Mouse (Mus musculus) limb, embryonic 14.5 days (tissue): Measurements from ENCODE around the gene Slc31a1. TPM values are rescaled to one million over a fixed set of nuclear protein-coding genes. Genes with fewer than 3 reads are reported as not detected.

Experiments used
- ATAC-seq: fragments of 200-750 bp; cut with Nextera tagmentation; 2 replicates; pipeline ENCODE4 v1.8.0; 2017; ENCODE audit warnings: low read depth, moderate number of reproducible peaks, moderate TSS enrichment; ENCODE audit not compliant: low FRiP score
- DNase-seq: peaks from one replicate; pipeline ENCODE4 v3.0.0-alpha.2; 2015; ENCODE audit warnings: low spot score
- H3K27ac ChIP-seq: fragments of 300-500 bp; sonication (generic); replicated peaks from 2 replicates; pipeline ENCODE4 v1.5.1; 2014; ENCODE audit warnings: low read depth, mild to moderate bottlenecking, low read length, moderate library complexity, mixed read lengths
- H3K27me3 ChIP-seq: fragments of 300-500 bp; sonication (generic); 2 replicates; pipeline ENCODE4 v1.6.1; 2014; ENCODE audit warnings: low read length, mixed read lengths; ENCODE audit not compliant: control insufficient read depth, insufficient read depth
- H3K36me3 ChIP-seq: fragments of 300-500 bp; sonication (generic); 2 replicates; pipeline ENCODE4 v1.6.1; 2014; ENCODE audit warnings: mild to moderate bottlenecking, low read length, moderate library complexity, mixed read lengths; ENCODE audit not compliant: control insufficient read depth, insufficient read depth
- H3K4me1 ChIP-seq: fragments of 300-500 bp; sonication (generic); 2 replicates; pipeline ENCODE4 v1.6.1; 2014; ENCODE audit warnings: antibody characterized with exemption, low read length, mixed read lengths; ENCODE audit not compliant: control insufficient read depth, insufficient read depth
- H3K4me2 ChIP-seq: fragments of 300-500 bp; sonication (generic); replicated peaks from 2 replicates; pipeline ENCODE4 v1.6.1; 2014; ENCODE audit warnings: low read depth, mild to moderate bottlenecking, low read length, moderate library complexity; ENCODE audit not compliant: severe bottlenecking
- H3K4me3 ChIP-seq: fragments of 300-500 bp; sonication (generic); replicated peaks from 2 replicates; pipeline ENCODE4 v1.5.1; 2014; ENCODE audit warnings: low read length
- H3K9ac ChIP-seq: fragments of 300-500 bp; sonication (generic); 2 replicates; pipeline ENCODE4 v1.6.1; 2014; ENCODE audit warnings: mild to moderate bottlenecking, low read depth, low read length, moderate library complexity; ENCODE audit not compliant: severe bottlenecking
- H3K9me3 ChIP-seq: fragments of 300-500 bp; sonication (generic); 2 replicates; pipeline ENCODE4 v1.6.1; 2016; ENCODE audit warnings: low read length; ENCODE audit not compliant: control insufficient read depth
- POLR2A ChIP-seq: fragments of 200-500 bp; IDR thresholded peaks from 2 replicates; pipeline ENCODE4 v1.8.0; 2012; ENCODE audit warnings: inconsistent platforms, mild to moderate bottlenecking, moderate library complexity, borderline replicate concordance; ENCODE audit not compliant: insufficient read depth, insufficient read length; ENCODE audit errors: extremely low read depth
- WGBS: fragments of 180-500 bp; shearing (Covaris S2); extraction: QIAGEN DNeasy Blood & Tissue Kit; methylation state at CpG from one replicate; pipeline ENCODE4 v1.1.7; 2014; 5-methylcytosine and 5-hydroxymethylcytosine counted together
- polyA plus RNA-seq, 2 experiments: library from polyadenylated mRNA; depleted of rRNA in 1 of 2; stranded (reverse) in 1 of 2; unstranded in 1 of 2; fragments of >200 nt; fragmentation: Nextera tagmentation in 1 of 2; extraction: Ambion mirVana in 1 of 2; gene quantifications; 2 replicates each; pipeline versions ENCODE4 v1.2.1 to v1.2.3; 2012 to 2014

Slc31a1 gene
- polyA plus RNA-seq, 2 experiments = 33.3 to 45.0 TPM

GRCm38 (mm10) chr4:62411606-62412005, 51.1 kb downstream of the Slc31a1 start:
- Histone ChIP-seq H3K27me3 (no peaks in the 10 kb centered on the region), H3K9ac (no peak overlapping the region), H3K27ac (no peak overlapping the region), H3K4me1 (peaks cover 12% of the 10 kb centered on the region; the same call in 1 of the 2 replicates), H3K4me2 (no peak overlapping the region), H3K4me3 (no peak overlapping the region), H3K36me3 (peaks cover 60% of the 10 kb centered on the region), H3K9me3 (no peaks in the 10 kb centered on the region)
- TF ChIP-seq POLR2A = no peak
- WGBS = 96% methylated on average over 10 of the region's 10 CpGs
- DNase-seq = no peak
- ATAC-seq = no peak

DNA sequence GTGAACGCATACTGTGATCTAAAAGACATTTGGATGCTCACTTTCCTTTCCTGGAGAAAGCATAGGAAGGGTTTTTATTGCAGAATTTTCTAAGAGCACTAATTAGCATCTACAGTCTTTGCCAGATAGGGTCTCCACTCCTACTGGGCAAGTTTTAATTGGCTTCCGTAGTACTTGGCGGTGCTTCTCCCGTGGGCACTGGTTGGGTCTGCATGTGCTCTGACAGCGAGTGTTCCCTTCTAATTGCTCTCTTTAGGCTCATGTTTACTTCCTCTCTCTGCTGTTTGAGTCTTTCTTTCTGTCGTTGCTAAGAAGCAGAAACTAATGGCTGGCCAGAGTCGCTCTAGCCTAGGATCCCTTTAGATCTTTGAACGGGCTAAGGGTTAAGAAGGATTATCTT, 57.9 kb downstream of the Slc31a1 start:
- H3K27me3 ChIP-seq = no peaks in the 10 kb centered on the region
- H3K4me2 ChIP-seq = no peak overlapping the region
- 80% methylated on average over 8 of the region's 8 CpGs for WGBS
- H3K27ac ChIP-seq = no peak overlapping the region
- H3K4me3 ChIP-seq = no peak overlapping the region
- H3K9me3 ChIP-seq = no peaks in the 10 kb centered on the region
- ATAC-seq = no peak
- H3K9ac ChIP-seq = no peak overlapping the region
- DNase-seq = no peak
- no peak for TF ChIP-seq POLR2A
- peaks cover 95% of the 10 kb centered on the region for H3K36me3 ChIP-seq
- no peaks in the 10 kb centered on the region for H3K4me1 ChIP-seq

GRCm38 (mm10) chr4:62419091-62419490, 58.6 kb downstream of the Slc31a1 start:
- Histone ChIP-seq H3K4me3 (no peak overlapping the region), H3K4me2 (no peak overlapping the region), H3K9ac (no peak overlapping the region), H3K4me1 (no peaks in the 10 kb centered on the region), H3K9me3 (no peaks in the 10 kb centered on the region), H3K27me3 (no peaks in the 10 kb centered on the region), H3K36me3 (peaks cover 95% of the 10 kb centered on the region), H3K27ac (no peak overlapping the region)
- no peak for TF ChIP-seq POLR2A
- WGBS = 92% methylated on average over 6 of the region's 6 CpGs
- DNase-seq (no peak), ATAC-seq (no peak)

DNA sequence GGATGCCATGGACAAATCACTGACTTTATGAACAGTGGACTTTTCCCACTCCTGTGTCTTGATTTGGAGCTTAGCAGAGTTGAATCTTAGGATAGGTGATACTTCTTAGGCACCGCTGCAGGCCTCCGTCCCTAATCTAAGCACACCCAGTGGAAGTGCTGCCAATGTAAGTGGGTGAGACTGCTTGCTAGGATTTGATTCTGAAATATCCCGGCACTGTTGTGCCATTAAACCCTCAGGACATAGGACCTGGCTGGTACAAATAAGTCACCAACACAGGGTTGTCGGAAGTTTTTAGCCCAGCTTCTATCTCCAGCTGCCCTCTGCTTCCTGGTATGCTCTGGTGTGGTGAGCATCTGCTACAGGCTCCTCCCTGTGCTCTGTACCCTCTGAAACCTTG, 65.4 kb downstream of the Slc31a1 start:
- H3K36me3 ChIP-seq = peaks cover 50% of the 10 kb centered on the region
- ATAC-seq (no peak), DNase-seq (no peak)
- no peak overlapping the region for H3K4me3 ChIP-seq
- H3K4me1 ChIP-seq = no peaks in the 10 kb centered on the region
- no peak overlapping the region for H3K4me2 ChIP-seq
- no peak overlapping the region for H3K27ac ChIP-seq
- H3K9me3 ChIP-seq = no peaks in the 10 kb centered on the region
- H3K9ac ChIP-seq = no peak overlapping the region
- WGBS = 88% methylated on average over 4 of the region's 4 CpGs
- no peak for TF ChIP-seq POLR2A
- no peaks in the 10 kb centered on the region for H3K27me3 ChIP-seq

GRCm38 (mm10) chr4:62427978-62428758, 67.6 kb downstream of the Slc31a1 start:
- DNase-seq (no peak), ATAC-seq (no peak)
- H3K4me3 ChIP-seq = no peak overlapping the region
- H3K27me3 ChIP-seq = no peaks in the 10 kb centered on the region
- peaks cover 29% of the 10 kb centered on the region for H3K36me3 ChIP-seq
- H3K9me3 ChIP-seq = no peaks in the 10 kb centered on the region
- no peak overlapping the region for H3K4me2 ChIP-seq
- no peak overlapping the region for H3K27ac ChIP-seq
- no peak overlapping the region for H3K9ac ChIP-seq
- TF ChIP-seq POLR2A = no peak
- 80% methylated on average over 17 of the region's 17 CpGs for WGBS
- H3K4me1 ChIP-seq = no peaks in the 10 kb centered on the region
